Mouse (Mus musculus): Measurements from ENCODE around the gene Hcfc2. TPM values are rescaled to one million over a fixed set of nuclear protein-coding genes. Genes with fewer than 3 reads are reported as not detected.

Gene Hcfc2
- 50.8 TPM for polyA plus RNA-seq (2017; shearing (Covaris generic))

DNA sequence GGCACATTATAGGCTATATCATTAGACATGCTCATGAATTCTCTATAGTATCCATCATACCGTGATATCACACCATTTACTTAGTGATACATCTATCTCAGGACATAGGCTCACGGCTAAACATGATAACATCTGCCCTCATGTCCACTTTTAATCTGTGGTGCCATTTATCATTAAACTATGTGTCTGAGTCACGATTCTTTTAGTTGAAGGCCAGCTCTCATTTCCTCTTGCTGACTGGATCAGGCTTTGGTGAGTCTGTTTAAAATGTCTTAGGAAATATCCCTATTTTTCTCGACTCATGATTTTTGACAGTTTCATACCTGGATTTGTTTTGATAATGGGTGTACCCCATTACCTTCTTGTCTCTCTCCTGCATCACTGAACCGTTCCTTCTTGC lies at the start of gene Hcfc2:
Gene Hcfc2, plus strand, starts transcription at position 205 of the 400 bp plus-strand sequence.

DNA sequence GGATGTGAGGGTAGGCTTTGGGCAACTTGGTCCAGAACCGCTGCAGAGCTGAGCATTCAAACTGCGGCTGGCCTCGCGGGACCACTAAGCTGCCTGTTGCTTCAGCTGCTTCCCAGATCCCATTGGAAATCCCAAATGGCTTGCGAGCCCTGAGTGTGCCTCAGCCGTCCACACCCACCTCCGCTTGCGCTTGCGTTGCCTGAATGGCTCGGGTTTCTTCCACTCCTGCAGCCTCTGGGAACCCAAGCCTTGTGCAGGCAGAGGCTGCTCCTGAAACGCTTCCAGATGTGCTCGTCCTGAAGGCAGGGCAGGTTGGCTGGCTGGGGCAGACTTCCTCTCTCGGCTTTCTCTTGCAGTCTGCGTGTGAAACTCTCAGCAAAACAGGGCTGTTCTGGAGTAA lies 5.5 kb upstream of the Hcfc2 start, which contains the start of gene Glt8d2:
Gene Glt8d2, minus strand, starts transcription at position 157 of the 400 bp plus-strand sequence.

DNA sequence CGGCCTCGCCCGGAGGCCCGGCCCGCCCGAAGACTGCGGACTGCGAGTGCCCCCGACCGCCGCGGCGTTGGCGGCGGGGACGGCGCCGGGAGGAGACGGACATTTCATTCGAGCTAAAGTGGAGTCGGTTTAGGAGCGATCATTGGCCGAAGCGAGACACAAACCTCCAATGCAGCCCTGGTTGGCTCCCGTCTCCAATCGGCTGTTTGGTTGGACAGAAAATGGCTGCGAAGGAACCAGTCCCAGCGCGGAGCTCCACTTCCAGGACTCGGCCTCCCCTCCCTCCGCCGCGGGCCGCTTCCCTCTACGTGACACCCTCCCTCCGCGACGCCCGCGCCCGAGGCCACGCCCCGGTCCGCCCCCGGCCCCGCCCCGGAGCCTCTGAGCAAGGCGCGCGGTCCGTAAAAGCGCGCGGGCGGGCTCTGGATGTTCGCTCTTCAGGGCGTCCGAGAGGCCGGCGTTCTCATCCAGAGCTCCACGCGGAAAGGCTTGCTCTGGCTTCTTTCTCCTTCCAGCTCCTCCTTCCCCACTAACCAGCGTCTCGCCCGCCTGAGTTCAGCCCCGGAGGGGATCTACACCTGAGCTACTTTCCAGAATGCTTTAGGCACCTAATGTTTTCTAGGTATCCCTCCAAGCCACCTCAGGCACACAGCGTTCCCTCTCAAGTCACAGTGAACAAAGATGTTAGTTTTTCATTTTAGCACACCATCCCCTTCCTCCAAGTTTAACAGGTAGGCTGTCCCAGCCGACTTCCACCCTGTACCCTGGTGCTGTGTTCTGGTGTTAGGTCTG lies 68.1 kb downstream of the Hcfc2 start, which contains the start of gene Nfyb:
Gene Nfyb, minus strand, starts transcription at position 305 of the 792 bp plus-strand sequence.

Other genes with a start within 250 kb of the Hcfc2 start
- not detected for gene Gm1553, start 203.5 kb upstream of the Hcfc2 start, polyA plus RNA-seq (2017; shearing (Covaris generic))
- 49.3 TPM for gene 1190007I07Rik, start 72.9 kb upstream of the Hcfc2 start, polyA plus RNA-seq (2017; shearing (Covaris generic))
- gene Tdg, start 66.3 kb upstream of the Hcfc2 start, polyA plus RNA-seq (2017; shearing (Covaris generic)) = 28.6 TPM
- 2.2 TPM for gene Glt8d2, start 5.5 kb upstream of the Hcfc2 start, polyA plus RNA-seq (2017; shearing (Covaris generic))
- gene Nfyb, start 68.0 kb downstream of the Hcfc2 start, polyA plus RNA-seq (2017; shearing (Covaris generic)) = 59.5 TPM
- 33.5 TPM for gene Txnrd1, start 137.8 kb downstream of the Hcfc2 start, polyA plus RNA-seq (2017; shearing (Covaris generic))
- gene Eid3, start 170.5 kb downstream of the Hcfc2 start, polyA plus RNA-seq (2017; shearing (Covaris generic)) = 0.21 TPM

Data from CD4-positive, CD25-positive, alpha-beta regulatory T cell, adult 9 weeks (primary cell).